Mouse (Mus musculus): ENCODE results near the gene Xpr1. TPM values are rescaled to one million over a fixed set of nuclear protein-coding genes. Genes with fewer than 3 reads are reported as not detected.

The Xpr1 gene
- total and polyA plus RNA-seq, 3 experiments, result 6.2 to 67.8 (median 12.2) TPM

DNA sequence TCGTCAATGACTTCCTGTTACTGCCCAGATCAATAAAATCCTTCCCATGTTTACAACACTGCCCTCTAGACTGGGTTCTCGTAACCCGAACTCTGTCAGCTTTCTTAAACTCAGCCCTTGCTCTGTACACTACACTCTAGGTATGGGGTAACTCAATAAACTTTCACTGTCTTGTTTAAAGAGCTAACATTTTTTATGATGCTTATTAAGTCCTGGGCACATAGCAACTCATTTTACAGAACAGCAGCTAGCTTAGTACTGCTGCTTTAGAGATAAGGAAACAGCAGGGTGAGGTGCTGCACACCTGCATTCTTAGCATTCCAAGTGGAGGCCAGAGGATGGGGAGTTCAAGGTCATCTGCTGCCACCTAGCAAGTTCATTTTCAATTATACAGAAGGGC lies 21.3 kb upstream of the Xpr1 start:
- H3K36me3 ChIP-seq (ENCODE audit: control insufficient read depth in 1 of 2, insufficient read depth in 2 of 2, low read length in 2 of 2), result no peaks in the 10 kb centered on the region
- H3K9me3 ChIP-seq (replicated peaks; ENCODE audit: insufficient read depth, low read length), result no peaks in the 10 kb centered on the region
- no peak for DNase-seq (ENCODE audit: low read depth, low spot score)
- no peak overlapping the region for H3K9ac ChIP-seq (ENCODE audit: control insufficient read depth, low read depth, low read length, poor library complexity, severe bottlenecking)
- no peaks in the 10 kb centered on the region for H3K79me2 ChIP-seq (ENCODE audit: control insufficient read depth, insufficient read depth, low read length, poor library complexity)
- TF ChIP-seq CHD2 (IDR thresholded peaks at IDR 0.05; ENCODE audit: low read length) (no peak), GATA1 (IDR thresholded peaks at IDR 0.05; ENCODE audit: low read depth, low read length) (no peak), CTCF (IDR thresholded peaks at IDR 0.05 in 2 of 3, conservative IDR thresholded peaks at IDR 0.05 in 1 of 3; ENCODE audit: control insufficient read depth in 1 of 3, insufficient read depth in 1 of 3, low read depth in 2 of 3, low read length in 3 of 3, poor library complexity in 1 of 3, severe bottlenecking in 1 of 3) (no peak), HCFC1 (IDR thresholded peaks at IDR 0.05; ENCODE audit: low read depth, low read length) (no peak), USF2 (IDR thresholded peaks at IDR 0.05; ENCODE audit: borderline replicate concordance in 1 of 2, insufficient read depth in 1 of 2, low read depth in 1 of 2, low read length in 2 of 2) (no peak), BHLHE40 (IDR thresholded peaks at IDR 0.05; ENCODE audit: borderline replicate concordance, low read depth, low read length) (no peak), KAT2A (conservative IDR thresholded peaks at IDR 0.05; ENCODE audit: low read depth, low read length) (no peak), MAFK (IDR thresholded peaks at IDR 0.05; ENCODE audit: borderline replicate concordance, low read depth, low read length) (no peak), SIN3A (IDR thresholded peaks at IDR 0.05; ENCODE audit: low read length) (no peak), MAX (IDR thresholded peaks at IDR 0.05; ENCODE audit: low read length) (no peak), RAD21 (IDR thresholded peaks at IDR 0.05; ENCODE audit: low read depth, low read length) (no peak), TBP (IDR thresholded peaks at IDR 0.05; ENCODE audit: low read depth, low read length) (no peak), EP300 (IDR thresholded peaks at IDR 0.05; ENCODE audit: low read depth in 1 of 2, low read length in 2 of 2) (no peak), USF1 (IDR thresholded peaks at IDR 0.05; ENCODE audit: low read depth, low read length) (no peak), TCF12 (IDR thresholded peaks at IDR 0.05; ENCODE audit: low read depth, low read length) (no peak), GABPA (IDR thresholded peaks at IDR 0.05; ENCODE audit: low read depth, low read length) (no peak), ZC3H11A (IDR thresholded peaks at IDR 0.05; ENCODE audit: low read depth, low read length) (no peak), RCOR1 (IDR thresholded peaks at IDR 0.05; ENCODE audit: low read depth, low read length) (no peak)
- H3K4me1 ChIP-seq (ENCODE audit: control insufficient read depth in 1 of 2, insufficient read depth in 2 of 2, low read length in 2 of 2), result no peaks in the 10 kb centered on the region
- H3K27ac ChIP-seq (ENCODE audit: control insufficient read depth, low read depth, low read length), result no peak overlapping the region
- H3K4me3 ChIP-seq (ENCODE audit: control insufficient read depth in 1 of 2, insufficient read depth in 1 of 2, low read depth in 2 of 2, low read length in 2 of 2), result no peak overlapping the region
- H3K27me3 ChIP-seq (ENCODE audit: control insufficient read depth in 1 of 2, insufficient read depth in 2 of 2, low read length in 2 of 2), result peaks cover 6 to 8% of the 10 kb centered on the region in 2 experiments

DNA sequence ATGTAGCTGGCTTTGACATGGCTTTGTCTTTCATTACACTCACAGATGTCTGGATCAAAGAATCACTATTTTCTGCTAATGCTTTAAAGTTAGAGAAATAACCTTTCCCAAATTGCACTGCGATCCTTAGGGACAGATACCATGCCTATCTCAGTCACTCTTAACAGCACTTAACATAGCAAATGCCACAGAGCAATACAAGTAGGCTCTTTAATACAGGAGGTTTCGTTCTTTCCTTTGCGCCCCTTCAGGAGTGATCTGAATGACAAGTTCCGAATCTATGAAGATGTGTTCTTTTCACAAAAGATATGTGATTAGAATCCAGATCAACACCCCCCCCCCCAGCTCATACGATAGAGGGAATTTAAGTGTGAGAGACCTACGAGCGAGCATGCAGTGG lies 12.1 kb upstream of the Xpr1 start:
- Histone ChIP-seq H3K4me3 (ENCODE audit: control insufficient read depth in 1 of 2, insufficient read depth in 1 of 2, low read depth in 2 of 2, low read length in 2 of 2) (no peak overlapping the region), H3K27me3 (ENCODE audit: control insufficient read depth in 1 of 2, insufficient read depth in 2 of 2, low read length in 2 of 2) (no peaks in the 10 kb centered on the region; a peak in 1 of 4 replicates), H3K9me3 (replicated peaks; ENCODE audit: insufficient read depth, low read length) (no peaks in the 10 kb centered on the region), H3K9ac (ENCODE audit: control insufficient read depth, low read depth, low read length, poor library complexity, severe bottlenecking) (no peak overlapping the region), H3K27ac (ENCODE audit: control insufficient read depth, low read depth, low read length) (no peak overlapping the region), H3K36me3 (ENCODE audit: control insufficient read depth in 1 of 2, insufficient read depth in 2 of 2, low read length in 2 of 2) (peaks cover 0 to 10% of the 10 kb centered on the region in 2 experiments; a peak in 2 of 4 replicates), H3K4me1 (ENCODE audit: control insufficient read depth in 1 of 2, insufficient read depth in 2 of 2, low read length in 2 of 2) (peaks cover 7 to 8% of the 10 kb centered on the region in 2 experiments; a peak in 3 of 4 replicates), H3K79me2 (ENCODE audit: control insufficient read depth, insufficient read depth, low read length, poor library complexity) (no peaks in the 10 kb centered on the region)
- DNase-seq (ENCODE audit: low read depth, low spot score), result no peak
- TF ChIP-seq MYB (IDR thresholded peaks at IDR 0.05; ENCODE audit: low read depth, low read length) (no peak), SIN3A (IDR thresholded peaks at IDR 0.05; ENCODE audit: low read length) (no peak), TAL1 (IDR thresholded peaks at IDR 0.05; ENCODE audit: low read length) (no peak), RAD21 (IDR thresholded peaks at IDR 0.05; ENCODE audit: low read depth, low read length) (no peak), MAFK (IDR thresholded peaks at IDR 0.05; ENCODE audit: borderline replicate concordance, low read depth, low read length) (no peak), USF2 (IDR thresholded peaks at IDR 0.05; ENCODE audit: borderline replicate concordance in 1 of 2, insufficient read depth in 1 of 2, low read depth in 1 of 2, low read length in 2 of 2) (no peak), TCF12 (IDR thresholded peaks at IDR 0.05; ENCODE audit: low read depth, low read length) (no peak), RCOR1 (IDR thresholded peaks at IDR 0.05; ENCODE audit: low read depth, low read length) (no peak), POLR2A (IDR thresholded peaks at IDR 0.05; ENCODE audit: control insufficient read depth in 1 of 2, insufficient read depth in 1 of 2, low read depth in 1 of 2, low read length in 2 of 2, poor library complexity in 1 of 2) (no peak)
